In the genomic region with DNA sequence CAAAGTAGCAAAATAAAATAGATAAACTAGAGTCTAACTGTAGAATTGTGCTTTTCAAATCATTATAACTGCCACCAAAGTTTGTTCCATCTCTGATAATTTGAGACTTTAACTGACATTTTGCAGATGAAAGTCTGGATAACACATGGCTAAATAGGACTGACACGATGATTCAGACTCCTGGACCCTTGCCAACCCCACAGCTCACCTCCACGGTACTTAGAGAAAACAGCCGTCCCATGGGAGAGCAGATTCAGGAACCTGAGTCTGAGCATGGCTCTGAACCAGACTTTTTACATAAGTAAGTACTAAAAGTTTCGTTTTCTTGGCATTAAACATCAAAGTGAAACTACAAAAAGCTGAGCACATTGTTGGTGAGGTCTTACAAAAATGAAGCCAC, we compare ENCODE assay signal across 8 mouse cellular contexts.
DNase-seq lines count a peak whose midpoint lies in the region; ATAC-seq and TF ChIP-seq lines count a peak whose summit lies in the region.

No protein-coding gene starts in this region.

- no peaks in the 10 kb centered on the region for H3K4me1 ChIP-seq in hindbrain, postnatal 0 days (ENCODE audit: insufficient read depth, low read length)
- H3K4me1 ChIP-seq in hindbrain, embryonic 10.5 days (replicated peaks): no peaks in the 10 kb centered on the region
- no peaks in the 10 kb centered on the region for H3K4me1 ChIP-seq in hindbrain, embryonic 14.5 days (replicated peaks; ENCODE audit: control insufficient read depth, insufficient read depth, low read length)

- H3K27ac ChIP-seq in hindbrain, postnatal 0 days: no peak overlapping the region
- H3K27ac ChIP-seq in hindbrain, embryonic 10.5 days: no peak overlapping the region
- no peak overlapping the region for H3K27ac ChIP-seq in hindbrain, embryonic 14.5 days

- H3K36me3 ChIP-seq in hindbrain, postnatal 0 days (ENCODE audit: insufficient read depth, low read length): peaks cover 10% of the 10 kb centered on the region; the same call in 1 of the 2 replicates
- peaks cover 77% of the 10 kb centered on the region for H3K36me3 ChIP-seq in hindbrain, embryonic 10.5 days
- H3K36me3 ChIP-seq in hindbrain, embryonic 14.5 days (replicated peaks; ENCODE audit: control insufficient read depth, insufficient read depth): peaks cover 58% of the 10 kb centered on the region

- WGBS in hindbrain, postnatal 0 days: 40% methylated on average over 4 of the region's 4 CpGs
- 86% methylated on average over 4 of the region's 4 CpGs for WGBS in hindbrain, embryonic 10.5 days
- 62% methylated on average over 4 of the region's 4 CpGs for WGBS in hindbrain, embryonic 14.5 days

- no peak overlapping the region for H3K4me2 ChIP-seq in hindbrain, postnatal 0 days (ENCODE audit: low read depth, low read length)
- no peak overlapping the region for H3K4me2 ChIP-seq in hindbrain, embryonic 14.5 days (replicated peaks)

- H3K9ac ChIP-seq in hindbrain, postnatal 0 days (replicated peaks; ENCODE audit: low read length): no peak overlapping the region
- no peak overlapping the region for H3K9ac ChIP-seq in hindbrain, embryonic 14.5 days

- no peak for TF ChIP-seq CTCF in hindbrain, postnatal 0 days (IDR thresholded peaks at IDR 0.05; ENCODE audit: low read depth)

- H3K27me3 ChIP-seq in hindbrain, postnatal 0 days (ENCODE audit: insufficient read depth, low read length): no peaks in the 10 kb centered on the region
- no peaks in the 10 kb centered on the region for H3K27me3 ChIP-seq in hindbrain, embryonic 10.5 days (ENCODE audit: insufficient read depth, poor library complexity, severe bottlenecking)
- H3K27me3 ChIP-seq in hindbrain, embryonic 14.5 days (ENCODE audit: control insufficient read depth, insufficient read depth, low read length): no peaks in the 10 kb centered on the region

- ATAC-seq in hindbrain, postnatal 0 days: no peak
- peak; percentile 54; the same call in 1 of the 2 replicates for ATAC-seq in common myeloid progenitor, adult 5-6 weeks (replicated peaks; ENCODE audit: low read depth, poor library complexity, severe bottlenecking)
- ATAC-seq in neutrophil, adult 5-6 weeks (ENCODE audit: extremely low read depth, insufficient number of reproducible peaks, low FRiP score, poor library complexity, severe bottlenecking): 0 out of 2 replicates have a peak, but pooled peaks have one; percentile 26
- ATAC-seq in hindbrain, embryonic 14.5 days (ENCODE audit: low FRiP score): no peak
- no peak for ATAC-seq in granulocyte monocyte progenitor cell, adult 5-6 weeks (replicated peaks; ENCODE audit: poor library complexity, severe bottlenecking)

- no peak overlapping the region for H3K4me3 ChIP-seq in hindbrain, postnatal 0 days (ENCODE audit: low read length)
- no peak overlapping the region for H3K4me3 ChIP-seq in hindbrain, embryonic 10.5 days
- no peak overlapping the region for H3K4me3 ChIP-seq in hindbrain, embryonic 14.5 days (replicated peaks; ENCODE audit: low read length)

- H3K9me3 ChIP-seq in hindbrain, postnatal 0 days (ENCODE audit: low read length): no peaks in the 10 kb centered on the region
- H3K9me3 ChIP-seq in hindbrain, embryonic 10.5 days: no peaks in the 10 kb centered on the region
- H3K9me3 ChIP-seq in hindbrain, embryonic 14.5 days (ENCODE audit: control insufficient read depth, low read length): no peaks in the 10 kb centered on the region

- peak; percentile 19 for DNase-seq in hindbrain, postnatal 0 days (ENCODE audit: low spot score)
- no peak for DNase-seq in hindbrain, embryonic 10.5 days (ENCODE audit: low spot score)
- peak; percentile 32 for DNase-seq in Muller cell, postnatal 12 days (ENCODE audit: inconsistent ontology term)
- DNase-seq in ovary, adult 18-20 months (ENCODE audit: low spot score): no peak
- no peak for DNase-seq in hindbrain, embryonic 14.5 days (ENCODE audit: low spot score)

Comparison
In these comparisons a context has a peak if more than half of its experiments do, and no peak if none do; other contexts are left out.
1. DNase-seq: peak in hindbrain, postnatal 0 days (single experiment) and Muller cell, postnatal 12 days (single experiment); none in hindbrain, embryonic 10.5 days (single experiment), ovary, adult 18-20 months (single experiment) and hindbrain, embryonic 14.5 days (single experiment).
2. ATAC-seq: peak in common myeloid progenitor, adult 5-6 weeks (single experiment) and neutrophil, adult 5-6 weeks (single experiment); none in hindbrain, postnatal 0 days (single experiment), hindbrain, embryonic 14.5 days (single experiment) and granulocyte monocyte progenitor cell, adult 5-6 weeks (single experiment).